Mouse (Mus musculus): Measurements from ENCODE around the gene Slbp. TPM values are rescaled to one million over a fixed set of nuclear protein-coding genes. Genes with fewer than 3 reads are reported as not detected.

Slbp gene
- total and polyA plus RNA-seq, 2 experiments = 5.6 to 20.7 TPM

- Histone ChIP-seq H3K27ac (replicated peaks; ENCODE audit: insufficient read depth, low read depth, low read length) (no peak overlapping the region), H3K4me3 (ENCODE audit: insufficient read depth, low read depth, low read length) (no peak overlapping the region), H3K79me2 (ENCODE audit: control insufficient read depth, insufficient read depth, low read length) (peaks cover 42% of the 10 kb centered on the region), H3K36me3 (ENCODE audit: control insufficient read depth, insufficient read depth, low read length) (peaks cover 9% of the 10 kb centered on the region; the same call in 1 of the 2 replicates), H3K27me3 (ENCODE audit: control insufficient read depth, insufficient read depth, low read length) (no peaks in the 10 kb centered on the region), H3K4me1 (ENCODE audit: control insufficient read depth, insufficient read depth, low read length) (peaks cover 3% of the 10 kb centered on the region), H3K9ac (ENCODE audit: low read depth, low read length) (no peak overlapping the region)
- 92% methylated on average over 2 of the region's 2 CpGs for WGBS
- DNase-seq (ENCODE audit: extremely low read depth, low read depth, low spot score) = no peak
- no peak for TF ChIP-seq POLR2A (IDR thresholded peaks at IDR 0.05; ENCODE audit: extremely low read depth, insufficient read depth, low read length)
- no peak for TF ChIP-seq CTCF (IDR thresholded peaks at IDR 0.05; ENCODE audit: low read depth, low read length)
Measured at GRCm38 (mm10) chr5:33622671-33623070, 29.7 kb downstream of the Slbp start.

GRCm38 (mm10) chr5:33614391-33614790, 38.0 kb downstream of the Slbp start:
- WGBS = 79% methylated on average over 6 of the region's 6 CpGs
- no peak for DNase-seq (ENCODE audit: extremely low read depth, low read depth, low spot score)

GRCm38 (mm10) chr5:33611795-33612194, 40.6 kb downstream of the Slbp start:
- Histone ChIP-seq H3K36me3 (ENCODE audit: control insufficient read depth, insufficient read depth, low read length) (peaks cover 25% of the 10 kb centered on the region), H3K9ac (ENCODE audit: low read depth, low read length) (no peak overlapping the region), H3K27me3 (ENCODE audit: control insufficient read depth, insufficient read depth, low read length) (no peaks in the 10 kb centered on the region), H3K27ac (replicated peaks; ENCODE audit: insufficient read depth, low read depth, low read length) (no peak overlapping the region), H3K79me2 (ENCODE audit: control insufficient read depth, insufficient read depth, low read length) (peaks cover 8% of the 10 kb centered on the region; the same call in 1 of the 2 replicates), H3K4me1 (ENCODE audit: control insufficient read depth, insufficient read depth, low read length) (peaks cover 2% of the 10 kb centered on the region; the same call in 1 of the 2 replicates), H3K4me3 (ENCODE audit: insufficient read depth, low read depth, low read length) (no peak overlapping the region)
- DNase-seq (ENCODE audit: extremely low read depth, low read depth, low spot score) = no peak
- TF ChIP-seq CTCF (IDR thresholded peaks at IDR 0.05; ENCODE audit: low read depth, low read length) (no peak), POLR2A (IDR thresholded peaks at IDR 0.05; ENCODE audit: extremely low read depth, insufficient read depth, low read length) (no peak)
- WGBS = 82% methylated on average over 1 of the region's 1 CpGs

More at GRCm38 (mm10) chr5:33614391-33614790, 38.0 kb downstream of the Slbp start:
- H3K4me3 ChIP-seq (ENCODE audit: insufficient read depth, low read depth, low read length) = no peak overlapping the region
- no peak for TF ChIP-seq POLR2A (IDR thresholded peaks at IDR 0.05; ENCODE audit: extremely low read depth, insufficient read depth, low read length)
- no peak for TF ChIP-seq CTCF (IDR thresholded peaks at IDR 0.05; ENCODE audit: low read depth, low read length)
- no peak overlapping the region for H3K27ac ChIP-seq (replicated peaks; ENCODE audit: insufficient read depth, low read depth, low read length)
- peaks cover 15% of the 10 kb centered on the region; the same call in 1 of the 2 replicates for H3K79me2 ChIP-seq (ENCODE audit: control insufficient read depth, insufficient read depth, low read length)
- no peaks in the 10 kb centered on the region for H3K27me3 ChIP-seq (ENCODE audit: control insufficient read depth, insufficient read depth, low read length)
- H3K4me1 ChIP-seq (ENCODE audit: control insufficient read depth, insufficient read depth, low read length) = peaks cover 2% of the 10 kb centered on the region; the same call in 1 of the 2 replicates
- H3K36me3 ChIP-seq (ENCODE audit: control insufficient read depth, insufficient read depth, low read length) = peaks cover 20% of the 10 kb centered on the region
- no peak overlapping the region for H3K9ac ChIP-seq (ENCODE audit: low read depth, low read length)

- DNase-seq (ENCODE audit: extremely low read depth, low read depth, low spot score) = peak; percentile 63
- 16% methylated on average over 1 of the region's 1 CpGs for WGBS
- H3K4me3 ChIP-seq (ENCODE audit: insufficient read depth, low read depth, low read length) = no peak overlapping the region
Measured at GRCm38 (mm10) chr5:33609226-33609625, 43.1 kb downstream of the Slbp start.

GRCm38 (mm10) chr5:33607434-33607833, 44.9 kb downstream of the Slbp start:
- H3K27ac ChIP-seq (replicated peaks; ENCODE audit: insufficient read depth, low read depth, low read length) = no peak overlapping the region
- TF ChIP-seq CTCF (IDR thresholded peaks at IDR 0.05; ENCODE audit: low read depth, low read length) = no peak
- H3K36me3 ChIP-seq (ENCODE audit: control insufficient read depth, insufficient read depth, low read length) = peaks cover 16% of the 10 kb centered on the region; the same call in 1 of the 2 replicates
- no peak overlapping the region for H3K9ac ChIP-seq (ENCODE audit: low read depth, low read length)
- no peaks in the 10 kb centered on the region for H3K79me2 ChIP-seq (ENCODE audit: control insufficient read depth, insufficient read depth, low read length)
- DNase-seq (ENCODE audit: extremely low read depth, low read depth, low spot score) = no peak
- WGBS = 97% methylated on average over 15 of the region's 15 CpGs
- peaks cover 3% of the 10 kb centered on the region; the same call in 1 of the 2 replicates for H3K4me1 ChIP-seq (ENCODE audit: control insufficient read depth, insufficient read depth, low read length)
- H3K27me3 ChIP-seq (ENCODE audit: control insufficient read depth, insufficient read depth, low read length) = no peaks in the 10 kb centered on the region
- H3K4me3 ChIP-seq (ENCODE audit: insufficient read depth, low read depth, low read length) = no peak overlapping the region

More at GRCm38 (mm10) chr5:33609226-33609625, 43.1 kb downstream of the Slbp start:
- no peak overlapping the region for H3K9ac ChIP-seq (ENCODE audit: low read depth, low read length)
- H3K36me3 ChIP-seq (ENCODE audit: control insufficient read depth, insufficient read depth, low read length) = peaks cover 21% of the 10 kb centered on the region
- H3K4me1 ChIP-seq (ENCODE audit: control insufficient read depth, insufficient read depth, low read length) = peaks cover 3% of the 10 kb centered on the region; the same call in 1 of the 2 replicates
- no peaks in the 10 kb centered on the region for H3K27me3 ChIP-seq (ENCODE audit: control insufficient read depth, insufficient read depth, low read length)
- peaks cover under 1% of the 10 kb centered on the region; the same call in 1 of the 2 replicates for H3K79me2 ChIP-seq (ENCODE audit: control insufficient read depth, insufficient read depth, low read length)
- H3K27ac ChIP-seq (replicated peaks; ENCODE audit: insufficient read depth, low read depth, low read length) = no peak overlapping the region
- no peak for TF ChIP-seq CTCF (IDR thresholded peaks at IDR 0.05; ENCODE audit: low read depth, low read length)
- TF ChIP-seq POLR2A (IDR thresholded peaks at IDR 0.05; ENCODE audit: extremely low read depth, insufficient read depth, low read length) = no peak

- Histone ChIP-seq H3K4me1 (ENCODE audit: control insufficient read depth, insufficient read depth, low read length) (peaks cover 3% of the 10 kb centered on the region; the same call in 1 of the 2 replicates), H3K27me3 (ENCODE audit: control insufficient read depth, insufficient read depth, low read length) (no peaks in the 10 kb centered on the region), H3K9ac (ENCODE audit: low read depth, low read length) (no peak overlapping the region), H3K27ac (replicated peaks; ENCODE audit: insufficient read depth, low read depth, low read length) (no peak overlapping the region), H3K79me2 (ENCODE audit: control insufficient read depth, insufficient read depth, low read length) (no peaks in the 10 kb centered on the region), H3K36me3 (ENCODE audit: control insufficient read depth, insufficient read depth, low read length) (peaks cover 15% of the 10 kb centered on the region; the same call in 1 of the 2 replicates), H3K4me3 (ENCODE audit: insufficient read depth, low read depth, low read length) (no peak overlapping the region)
- WGBS = 68% methylated on average over 7 of the region's 7 CpGs
- no peak for DNase-seq (ENCODE audit: extremely low read depth, low read depth, low spot score)
- TF ChIP-seq CTCF (IDR thresholded peaks at IDR 0.05; ENCODE audit: low read depth, low read length) (no peak), POLR2A (IDR thresholded peaks at IDR 0.05; ENCODE audit: extremely low read depth, insufficient read depth, low read length) (no peak)
Measured at GRCm38 (mm10) chr5:33606631-33607030, 45.7 kb downstream of the Slbp start.

Measured in liver, adult 2 months (tissue).